Mouse (Mus musculus) liver, adult 2 months (tissue): Measurements from ENCODE around the gene Isl1.

Experiments
- CTCF ChIP-seq: fragments of 200-500 bp; IDR thresholded peaks from 2 replicates; pipeline ENCODE4 v1.5.1; 2011; ENCODE audit warnings: low read depth, low read length, control low read depth
- POLR2A ChIP-seq: fragments of 200-500 bp; IDR thresholded peaks from 2 replicates; pipeline ENCODE4 v1.6.1; 2011; ENCODE audit warnings: low read length, control low read depth; ENCODE audit not compliant: insufficient read depth; ENCODE audit errors: extremely low read depth

DNA sequence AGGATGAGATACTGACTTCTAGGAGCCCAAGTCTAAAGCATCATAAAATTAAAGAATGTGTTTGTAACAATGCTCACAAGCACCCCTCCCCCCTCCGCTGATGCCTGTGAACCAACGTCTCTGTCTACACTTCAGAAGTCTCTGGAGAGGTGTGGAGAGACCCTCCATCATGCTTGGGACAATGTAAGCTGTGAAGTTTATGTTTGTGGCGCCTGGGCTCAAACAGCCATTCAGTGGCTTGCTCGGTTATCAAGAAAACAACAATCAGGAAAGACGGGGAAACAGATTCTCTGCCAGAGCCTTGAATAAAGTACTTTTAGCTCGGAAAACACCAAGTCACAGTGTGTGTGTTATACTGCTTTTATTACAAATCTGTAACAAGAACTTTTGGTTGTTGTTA, 14.8 kb downstream of the Isl1 start:
- TF ChIP-seq CTCF (no peak), POLR2A (no peak)
